Mouse (Mus musculus): ENCODE data around the gene B4galnt2. TPM values are rescaled to one million over a fixed set of nuclear protein-coding genes. Genes with fewer than 3 reads are reported as not detected.

B4galnt2 gene
- total and polyA plus RNA-seq, 3 experiments, result 0.34 to 1.9 (median 0.42) TPM

- H3K79me2 ChIP-seq (replicated peaks; ENCODE audit: control insufficient read depth, extremely low read depth, insufficient read depth, poor library complexity, severe bottlenecking), result no peaks in the 10 kb centered on the region
- dilution Hi-C loops (cut with MboI; ENCODE audit: extremely low pct_ligation_motif_present, extremely low pct_unique_long_range_greater_than_20kb, low sequenced_read_pairs) (no loop called here), in situ Hi-C loops (cut with MboI; ENCODE audit: low pct_ligation_motif_present, low pct_unique_long_range_greater_than_20kb, low sequenced_read_pairs) (loop anchor here (10.0 kb wide), 1 partner anchor 122 kb away; no protein-coding TSS in a partner anchor)
- no peak overlapping the region for H3K4me2 ChIP-seq (ENCODE audit: insufficient read depth, low read depth, poor library complexity, severe bottlenecking)
- no peak overlapping the region for H3K27ac ChIP-seq (ENCODE audit: insufficient read depth, low read depth)
- H3K36me3 ChIP-seq (replicated peaks in 1 of 2; ENCODE audit: control insufficient read depth in 1 of 2, insufficient read depth in 1 of 2, low read length in 1 of 2), result no peaks in the 10 kb centered on the region
- H3K4me1 ChIP-seq (ENCODE audit: control insufficient read depth in 1 of 2, insufficient read depth in 2 of 2), result peaks cover 0 to 19% of the 10 kb centered on the region in 2 experiments; a peak in 2 of 4 replicates
- no peak overlapping the region for H3K4me3 ChIP-seq (replicated peaks in 1 of 3; ENCODE audit: low read depth in 2 of 3, low read length in 2 of 3, poor library complexity in 1 of 3)
- H3K9ac ChIP-seq (ENCODE audit: insufficient read depth, low read depth), result no peak overlapping the region
- H3K9me3 ChIP-seq (replicated peaks; ENCODE audit: low read length), result peaks cover 8% of the 10 kb centered on the region
- H3K27me3 ChIP-seq (replicated peaks), result peaks cover 59% of the 10 kb centered on the region
- no peak for TF ChIP-seq MAX (IDR thresholded peaks at IDR 0.05; ENCODE audit: low read length)
- no peak for TF ChIP-seq MXI1 (IDR thresholded peaks at IDR 0.05; ENCODE audit: low read depth, low read length)
- TF ChIP-seq GABPA (IDR thresholded peaks at IDR 0.05; ENCODE audit: insufficient replicate concordance, low read depth, low read length), result no peak
- TF ChIP-seq MAFK (IDR thresholded peaks at IDR 0.05; ENCODE audit: insufficient replicate concordance, low read length), result no peak
- no peak for TF ChIP-seq NELFE (IDR thresholded peaks at IDR 0.05; ENCODE audit: low read depth, low read length)
- TF ChIP-seq EP300 (IDR thresholded peaks at IDR 0.05; ENCODE audit: low read length), result no peak
- TF ChIP-seq KAT2A (IDR thresholded peaks at IDR 0.05; ENCODE audit: insufficient replicate concordance, low read length), result no peak
- TF ChIP-seq MEF2A (IDR thresholded peaks at IDR 0.05; ENCODE audit: borderline replicate concordance, low read depth, low read length), result no peak
- no peak for TF ChIP-seq HCFC1 (IDR thresholded peaks at IDR 0.05; ENCODE audit: low read depth, low read length)
- no peak for TF ChIP-seq ELF1 (IDR thresholded peaks at IDR 0.05; ENCODE audit: low read depth, low read length)
- DNase-seq (ENCODE audit: extremely low read depth), result no peak
Observed at GRCm38 (mm10) chr11:95822437-95822836, 92.3 kb downstream of the B4galnt2 start.

- in situ Hi-C loops (cut with MboI; ENCODE audit: low pct_ligation_motif_present, low pct_unique_long_range_greater_than_20kb, low sequenced_read_pairs) (loop anchor here (10.0 kb wide), 1 partner anchor 123 kb away; no protein-coding TSS in a partner anchor), dilution Hi-C loops (cut with MboI; ENCODE audit: extremely low pct_ligation_motif_present, extremely low pct_unique_long_range_greater_than_20kb, low sequenced_read_pairs) (no loop called here)
- H3K79me2 ChIP-seq (replicated peaks; ENCODE audit: control insufficient read depth, extremely low read depth, insufficient read depth, poor library complexity, severe bottlenecking), result no peaks in the 10 kb centered on the region
- no peak overlapping the region for H3K27ac ChIP-seq (ENCODE audit: insufficient read depth, low read depth)
- H3K4me2 ChIP-seq (ENCODE audit: insufficient read depth, low read depth, poor library complexity, severe bottlenecking), result no peak overlapping the region
- H3K9ac ChIP-seq (ENCODE audit: insufficient read depth, low read depth), result no peak overlapping the region
- peaks cover 54% of the 10 kb centered on the region for H3K27me3 ChIP-seq (replicated peaks)
- H3K9me3 ChIP-seq (replicated peaks; ENCODE audit: low read length), result peaks cover 8% of the 10 kb centered on the region
- no peak overlapping the region for H3K4me3 ChIP-seq (replicated peaks in 1 of 3; ENCODE audit: low read depth in 2 of 3, low read length in 2 of 3, poor library complexity in 1 of 3)
- no peaks in the 10 kb centered on the region for H3K36me3 ChIP-seq (replicated peaks in 1 of 2; ENCODE audit: control insufficient read depth in 1 of 2, insufficient read depth in 1 of 2, low read length in 1 of 2)
- peak; percentile 42 for TF ChIP-seq BHLHE40 (IDR thresholded peaks at IDR 0.05; ENCODE audit: low read depth, low read length)
- no peak for TF ChIP-seq POLR2A (IDR thresholded peaks at IDR 0.05; ENCODE audit: low read depth, low read length)
- peaks cover 0 to 15% of the 10 kb centered on the region in 2 experiments; a peak in 2 of 4 replicates for H3K4me1 ChIP-seq (ENCODE audit: control insufficient read depth in 1 of 2, insufficient read depth in 2 of 2)
- no peak for DNase-seq (ENCODE audit: extremely low read depth)
Observed at GRCm38 (mm10) chr11:95821511-95821910, 93.2 kb downstream of the B4galnt2 start.

- Histone ChIP-seq H3K79me2 (replicated peaks; ENCODE audit: control insufficient read depth, extremely low read depth, insufficient read depth, poor library complexity, severe bottlenecking) (no peaks in the 10 kb centered on the region), H3K27me3 (replicated peaks) (peaks cover 42% of the 10 kb centered on the region), H3K9me3 (replicated peaks; ENCODE audit: low read length) (peaks cover 10% of the 10 kb centered on the region), H3K9ac (ENCODE audit: insufficient read depth, low read depth) (no peak overlapping the region), H3K4me1 (ENCODE audit: control insufficient read depth in 1 of 2, insufficient read depth in 2 of 2) (peaks cover 0 to 7% of the 10 kb centered on the region in 2 experiments; a peak in 2 of 4 replicates), H3K4me2 (ENCODE audit: insufficient read depth, low read depth, poor library complexity, severe bottlenecking) (no peak overlapping the region), H3K27ac (ENCODE audit: insufficient read depth, low read depth) (no peak overlapping the region), H3K4me3 (replicated peaks in 1 of 3; ENCODE audit: low read depth in 2 of 3, low read length in 2 of 3, poor library complexity in 1 of 3) (no peak overlapping the region), H3K36me3 (replicated peaks in 1 of 2; ENCODE audit: control insufficient read depth in 1 of 2, insufficient read depth in 1 of 2, low read length in 1 of 2) (no peaks in the 10 kb centered on the region)
- TF ChIP-seq POLR2A (IDR thresholded peaks at IDR 0.05; ENCODE audit: low read depth, low read length), result no peak
- TF ChIP-seq TCF12 (IDR thresholded peaks at IDR 0.05; ENCODE audit: low read depth, low read length), result no peak
- TF ChIP-seq CHD2 (IDR thresholded peaks at IDR 0.05; ENCODE audit: low read length), result no peak
- no peak for TF ChIP-seq CTCF (conservative IDR thresholded peaks at IDR 0.05 in 1 of 2, IDR thresholded peaks at IDR 0.05 in 1 of 2; ENCODE audit: low read depth in 2 of 2, low read length in 2 of 2)
- no peak for TF ChIP-seq UBTF (IDR thresholded peaks at IDR 0.05; ENCODE audit: low read depth, low read length)
- no peak for TF ChIP-seq MYC (IDR thresholded peaks at IDR 0.05; ENCODE audit: low read depth, low read length)
- TF ChIP-seq NELFE (IDR thresholded peaks at IDR 0.05; ENCODE audit: low read depth, low read length), result no peak
- TF ChIP-seq MAX (IDR thresholded peaks at IDR 0.05; ENCODE audit: low read length), result no peak
- TF ChIP-seq RCOR1 (conservative IDR thresholded peaks at IDR 0.05; ENCODE audit: low read depth, low read length), result no peak
- no peak for TF ChIP-seq ELF1 (IDR thresholded peaks at IDR 0.05; ENCODE audit: low read depth, low read length)
- TF ChIP-seq IRF4 (IDR thresholded peaks at IDR 0.05; ENCODE audit: low read depth, low read length), result no peak
- no peak for TF ChIP-seq PAX5 (IDR thresholded peaks at IDR 0.05; ENCODE audit: low read length)
- no peak for TF ChIP-seq USF1 (IDR thresholded peaks at IDR 0.05; ENCODE audit: low read depth, low read length)
- TF ChIP-seq JUND (conservative IDR thresholded peaks at IDR 0.05; ENCODE audit: low read depth, low read length), result no peak
- no peak for TF ChIP-seq MAFK (IDR thresholded peaks at IDR 0.05; ENCODE audit: insufficient replicate concordance, low read length)
- no peak for TF ChIP-seq SMC3 (IDR thresholded peaks at IDR 0.05; ENCODE audit: low read depth, low read length)
- no peak for TF ChIP-seq RAD21 (IDR thresholded peaks at IDR 0.05; ENCODE audit: low read depth, low read length)
- no peak for TF ChIP-seq ZKSCAN1 (IDR thresholded peaks at IDR 0.05; ENCODE audit: borderline replicate concordance, low read depth, low read length)
- TF ChIP-seq ZNF384 (IDR thresholded peaks at IDR 0.05; ENCODE audit: low read depth, low read length), result no peak
- DNase-seq (ENCODE audit: extremely low read depth), result no peak
- in situ Hi-C loops (cut with MboI; ENCODE audit: low pct_ligation_motif_present, low pct_unique_long_range_greater_than_20kb, low sequenced_read_pairs) (loop anchor here (5.0 kb wide), 1 partner anchor 37 kb away; no protein-coding TSS in a partner anchor), dilution Hi-C loops (cut with MboI; ENCODE audit: extremely low pct_ligation_motif_present, extremely low pct_unique_long_range_greater_than_20kb, low sequenced_read_pairs) (no loop called here)
Observed at GRCm38 (mm10) chr11:95819138-95819537, 95.6 kb downstream of the B4galnt2 start.

Measured in CH12.LX (cell line).